Mouse (Mus musculus) liver, embryonic 16.5 days (tissue): ENCODE results near the gene Med16. TPM values are rescaled to one million over a fixed set of nuclear protein-coding genes. Genes with fewer than 3 reads are reported as not detected.

Source experiments
- ATAC-seq: fragments of 200-750 bp; cut with Nextera tagmentation; 2 replicates; pipeline ENCODE4 v1.8.0; 2017; ENCODE audit warnings: low read depth, mild to moderate bottlenecking, moderate number of reproducible peaks, moderate library complexity
- H3K27ac ChIP-seq: fragments of 300-500 bp; sonication (generic); 2 replicates; pipeline ENCODE4 v1.5.1; 2014; ENCODE audit warnings: mild to moderate bottlenecking, low read length
- H3K27me3 ChIP-seq: fragments of 300-500 bp; sonication (generic); 2 replicates; pipeline ENCODE4 v1.6.1; 2014; ENCODE audit warnings: low read depth, low read length, mixed read lengths; ENCODE audit not compliant: control insufficient read depth, insufficient read depth
- H3K36me3 ChIP-seq: fragments of 300-500 bp; sonication (generic); 2 replicates; pipeline ENCODE4 v1.6.1; 2014; ENCODE audit warnings: mild to moderate bottlenecking; ENCODE audit not compliant: control insufficient read depth, insufficient read depth
- H3K4me1 ChIP-seq: fragments of 300-500 bp; sonication (generic); 2 replicates; pipeline ENCODE4 v1.6.1; 2014; ENCODE audit warnings: low read depth, low read length, mixed read lengths; ENCODE audit not compliant: control insufficient read depth
- H3K4me2 ChIP-seq: fragments of 300-500 bp; sonication (generic); 2 replicates; pipeline ENCODE4 v1.6.1; 2014; ENCODE audit warnings: low read depth, low read length, mixed read lengths
- H3K4me3 ChIP-seq: fragments of 300-500 bp; sonication (generic); 2 replicates; pipeline ENCODE4 v1.5.1; 2014; ENCODE audit warnings: low read depth, mild to moderate bottlenecking, low read length
- H3K9ac ChIP-seq: fragments of 300-500 bp; sonication (generic); 2 replicates; pipeline ENCODE4 v1.6.1; 2014; ENCODE audit warnings: low read depth, low read length
- H3K9me3 ChIP-seq: fragments of 300-500 bp; sonication (generic); replicated peaks from 2 replicates; pipeline ENCODE4 v1.6.1; 2016; ENCODE audit warnings: low read length; ENCODE audit not compliant: control insufficient read depth
- whole genome bisulfite sequencing: fragments of 180-500 bp; shearing (Covaris S2); extraction: QIAGEN DNeasy Blood & Tissue Kit; methylation state at CpG from one replicate; pipeline ENCODE4 v1.1.7; 2014; ENCODE audit not compliant: insufficient replicate concordance; 5-methylcytosine and 5-hydroxymethylcytosine counted together
- polyA plus RNA-seq: library from polyadenylated mRNA; unstranded; fragments of >200 nt; fragmentation: Nextera tagmentation; extraction: Ambion mirVana; gene quantifications from 2 replicates; pipeline ENCODE4 v1.2.1, GENCODE M21; 2015

The Med16 gene
- polyA plus RNA-seq, 1 experiment from 2014 or later: 15.3 TPM

GRCm38 (mm10) chr10:79946752-79947322 is 38.1 kb upstream of the Med16 start:
- peak overlapping the region; percentile 69 for H3K27ac ChIP-seq
- H3K9ac ChIP-seq: peak overlapping the region; percentile 40
- peak; percentile 50 for ATAC-seq
- H3K4me2 ChIP-seq: peak overlapping the region; percentile 33
- 9% methylated on average over 7 of the region's 7 CpGs for WGBS
- H3K27me3 ChIP-seq: no peaks in the 10 kb centered on the region
- H3K36me3 ChIP-seq: peaks cover 14% of the 10 kb centered on the region; the same call in 1 of the 2 replicates
- H3K4me1 ChIP-seq: peaks cover 45% of the 10 kb centered on the region
- H3K9me3 ChIP-seq: no peaks in the 10 kb centered on the region
- H3K4me3 ChIP-seq: peak overlapping the region; percentile 21

GRCm38 (mm10) chr10:79945507-79946234 is 36.9 kb upstream of the Med16 start:
- Histone ChIP-seq H3K36me3 (peaks cover 7% of the 10 kb centered on the region; the same call in 1 of the 2 replicates), H3K9ac (no peak overlapping the region; the same call in 1 of the 2 replicates), H3K9me3 (no peaks in the 10 kb centered on the region), H3K27me3 (no peaks in the 10 kb centered on the region), H3K4me1 (peaks cover 45% of the 10 kb centered on the region), H3K4me2 (no peak overlapping the region; the same call in 1 of the 2 replicates), H3K27ac (peak overlapping the region; percentile 52), H3K4me3 (no peak overlapping the region)
- no peak for ATAC-seq
- WGBS: 59% methylated on average over 16 of the region's 16 CpGs

DNA sequence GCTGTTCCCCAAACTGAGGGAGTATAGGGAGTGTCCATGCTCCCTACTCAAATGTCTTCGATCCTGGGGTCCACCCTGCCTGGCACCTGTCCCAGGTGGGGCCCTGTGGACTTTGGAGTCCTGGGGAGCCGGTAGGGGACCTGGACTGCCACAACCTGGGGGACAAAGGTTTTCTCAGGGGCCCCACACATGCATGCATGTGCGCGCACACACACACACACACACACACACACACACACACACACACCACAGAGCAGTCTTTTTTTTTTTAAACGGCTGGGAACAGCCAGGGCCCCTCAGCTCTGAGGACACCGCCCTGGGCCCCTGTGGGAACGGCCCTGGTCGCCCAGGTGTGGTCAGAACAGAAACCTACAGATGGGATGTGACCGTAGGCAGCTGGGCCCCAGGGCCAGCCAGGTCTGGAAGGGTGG is 34.8 kb upstream of the Med16 start:
- H3K36me3 ChIP-seq: 0 out of 2 replicates have a peak, but pooled peaks cover 2% of the 10 kb centered on the region
- peak overlapping the region; percentile 42; the same call in 1 of the 2 replicates for H3K27ac ChIP-seq
- 26% methylated on average over 9 of the region's 9 CpGs for WGBS
- peaks cover 60% of the 10 kb centered on the region for H3K4me1 ChIP-seq
- no peak overlapping the region for H3K4me2 ChIP-seq
- ATAC-seq: peak; percentile 32
- H3K9ac ChIP-seq: peak overlapping the region; percentile 7; the same call in 1 of the 2 replicates
- H3K9me3 ChIP-seq: no peaks in the 10 kb centered on the region
- H3K27me3 ChIP-seq: no peaks in the 10 kb centered on the region
- no peak overlapping the region for H3K4me3 ChIP-seq

- ATAC-seq: no peak
- H3K27me3 ChIP-seq: no peaks in the 10 kb centered on the region
- H3K27ac ChIP-seq: peak overlapping the region; percentile 28
- WGBS: 52% methylated on average over 1 of the region's 1 CpGs
- H3K4me1 ChIP-seq: peaks cover 65% of the 10 kb centered on the region
- 0 out of 2 replicates have a peak, but pooled peaks cover 2% of the 10 kb centered on the region for H3K36me3 ChIP-seq
- H3K9me3 ChIP-seq: no peaks in the 10 kb centered on the region
- no peak overlapping the region for H3K4me3 ChIP-seq
- no peak overlapping the region for H3K4me2 ChIP-seq
- H3K9ac ChIP-seq: no peak overlapping the region
Observed at GRCm38 (mm10) chr10:79942988-79943387, 34.3 kb upstream of the Med16 start.

GRCm38 (mm10) chr10:79940749-79941148 is 32.0 kb upstream of the Med16 start:
- Histone ChIP-seq H3K9ac (no peak overlapping the region), H3K4me1 (peaks cover 68% of the 10 kb centered on the region), H3K4me2 (no peak overlapping the region), H3K36me3 (no peaks in the 10 kb centered on the region), H3K27ac (no peak overlapping the region), H3K27me3 (no peaks in the 10 kb centered on the region), H3K9me3 (no peaks in the 10 kb centered on the region), H3K4me3 (no peak overlapping the region)
- 18% methylated on average over 7 of the region's 7 CpGs for WGBS
- no peak for ATAC-seq

- Histone ChIP-seq H3K4me1 (peaks cover 64% of the 10 kb centered on the region), H3K9ac (no peak overlapping the region; the same call in 1 of the 2 replicates), H3K9me3 (no peaks in the 10 kb centered on the region), H3K27me3 (no peaks in the 10 kb centered on the region), H3K4me2 (peak overlapping the region; percentile 47; the same call in 1 of the 2 replicates), H3K27ac (peak overlapping the region; percentile 83), H3K4me3 (no peak overlapping the region), H3K36me3 (no peaks in the 10 kb centered on the region)
- peak; percentile 59 for ATAC-seq
- WGBS: 54% methylated on average over 11 of the region's 11 CpGs
Observed at GRCm38 (mm10) chr10:79937775-79938526, 29.2 kb upstream of the Med16 start.

DNA sequence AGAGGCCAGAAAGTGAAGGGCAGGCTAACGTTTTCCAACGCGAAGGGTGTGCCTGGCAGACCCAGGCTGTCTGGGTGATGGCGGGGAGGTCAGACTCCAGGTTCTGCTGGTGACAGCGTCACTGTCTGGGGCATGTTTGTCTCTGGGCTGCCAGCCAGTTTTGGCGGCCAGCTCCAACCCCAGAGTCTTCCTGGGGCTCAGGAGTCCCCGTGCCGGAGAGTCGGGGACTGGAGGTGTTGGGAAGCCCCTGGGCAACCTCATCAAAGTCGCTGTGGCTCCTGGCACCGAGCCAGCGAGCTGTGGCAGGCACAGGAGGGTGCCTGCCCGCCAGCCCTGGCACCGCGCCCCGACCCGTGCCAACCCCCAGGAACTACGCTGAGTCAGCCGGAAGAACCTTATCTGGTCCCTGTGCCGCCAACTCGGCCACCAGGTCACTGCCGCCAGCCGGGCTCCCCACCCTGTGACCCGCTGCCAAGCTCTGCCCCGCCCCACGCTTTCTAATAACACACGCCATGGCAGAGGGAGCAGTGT is 28.3 kb upstream of the Med16 start:
- H3K27ac ChIP-seq: peak overlapping the region; percentile 83
- peak overlapping the region; percentile 46 for H3K9ac ChIP-seq
- ATAC-seq: peak; percentile 55
- peak overlapping the region; percentile 23; the same call in 1 of the 2 replicates for H3K4me3 ChIP-seq
- H3K27me3 ChIP-seq: no peaks in the 10 kb centered on the region
- peaks cover 70% of the 10 kb centered on the region for H3K4me1 ChIP-seq
- no peaks in the 10 kb centered on the region for H3K36me3 ChIP-seq
- no peaks in the 10 kb centered on the region for H3K9me3 ChIP-seq
- H3K4me2 ChIP-seq: peak overlapping the region; percentile 47
- WGBS: 34% methylated on average over 27 of the region's 27 CpGs

DNA sequence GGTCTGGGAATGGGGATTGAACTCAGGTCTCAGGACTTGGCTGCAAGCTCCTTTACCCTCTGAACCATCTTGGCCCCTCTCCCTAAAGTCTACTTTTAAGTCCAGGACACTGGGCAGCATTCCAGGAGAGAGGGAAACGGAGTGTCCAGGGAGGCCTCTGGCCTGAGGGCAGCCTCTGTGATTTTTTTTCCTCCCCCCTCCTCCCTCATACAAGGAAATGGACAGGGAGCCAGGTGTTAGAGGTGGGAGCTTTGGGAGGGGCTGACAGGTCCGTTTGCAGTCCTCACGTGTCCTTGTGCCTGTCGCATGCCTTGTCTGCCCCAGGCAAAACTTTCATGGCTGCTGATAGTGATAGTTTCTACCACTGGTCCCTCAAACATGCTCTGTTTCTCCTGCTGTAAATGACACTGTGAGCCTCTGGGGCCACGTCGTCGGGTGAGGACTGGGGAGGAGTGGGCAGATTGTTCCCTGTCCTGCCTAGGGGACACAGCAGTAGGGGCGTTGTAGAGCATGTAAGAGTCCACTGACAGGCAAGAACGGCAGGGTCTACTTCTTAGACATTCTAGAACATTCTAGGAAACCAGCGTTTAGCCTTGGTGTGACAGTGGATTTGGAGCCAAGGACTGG is 27.7 kb upstream of the Med16 start:
- Histone ChIP-seq H3K27ac (peak overlapping the region; percentile 83), H3K36me3 (no peaks in the 10 kb centered on the region), H3K4me2 (peak overlapping the region; percentile 47; the same call in 1 of the 2 replicates), H3K4me3 (no peak overlapping the region), H3K9ac (peak overlapping the region; percentile 46), H3K4me1 (peaks cover 74% of the 10 kb centered on the region), H3K9me3 (no peaks in the 10 kb centered on the region), H3K27me3 (no peaks in the 10 kb centered on the region)
- WGBS: 54% methylated on average over 10 of the region's 10 CpGs
- no peak for ATAC-seq
